Mouse (Mus musculus): Measurements from ENCODE around the gene Josd1. TPM values are rescaled to one million over a fixed set of nuclear protein-coding genes. Genes with fewer than 3 reads are reported as not detected.

The Josd1 gene
- total RNA-seq, 1 experiment: 25.3 TPM

GRCm38 (mm10) chr15:79650569-79650968 lies 37.1 kb downstream of the Josd1 start:
- Histone ChIP-seq H3K27ac (ENCODE audit: insufficient read depth, low read depth, low read length, poor library complexity, severe bottlenecking) (no peak overlapping the region), H3K4me3 (ENCODE audit: insufficient read depth in 1 of 2, low read depth in 1 of 2, low read length in 2 of 2, poor library complexity in 1 of 2, severe bottlenecking in 1 of 2) (no peak overlapping the region), H3K9ac (ENCODE audit: insufficient read depth, low read depth, low read length, poor library complexity, severe bottlenecking) (no peak overlapping the region), H3K36me3 (ENCODE audit: control insufficient read depth, insufficient read depth, low read length, poor library complexity, severe bottlenecking) (no peaks in the 10 kb centered on the region), H3K9me3 (ENCODE audit: control insufficient read depth, insufficient read depth, low read depth, low read length) (no peaks in the 10 kb centered on the region), H3K4me1 (ENCODE audit: control insufficient read depth in 2 of 2, insufficient read depth in 2 of 2, low read length in 2 of 2, poor library complexity in 1 of 2) (peaks cover 0 to 2% of the 10 kb centered on the region in 2 experiments; a peak in 1 of 4 replicates)
- in situ Hi-C loops (cut with MboI; ENCODE audit: low sequenced_read_pairs in 2 of 2, unreplicated experiment in 2 of 2): no loop called here
- TF ChIP-seq ZC3H11A (IDR thresholded peaks at IDR 0.05; ENCODE audit: borderline replicate concordance, low read depth, low read length) (no peak), CHD2 (IDR thresholded peaks at IDR 0.05; ENCODE audit: low read depth, low read length) (no peak), ZNF384 (IDR thresholded peaks at IDR 0.05; ENCODE audit: low read depth, low read length) (no peak), HCFC1 (IDR thresholded peaks at IDR 0.05; ENCODE audit: borderline replicate concordance, insufficient read depth, low read length) (no peak), MAFK (IDR thresholded peaks at IDR 0.05; ENCODE audit: insufficient read depth, low read depth, low read length) (no peak)
- peak; percentile 69 for DNase-seq (ENCODE audit: low read depth, low spot score)

- in situ Hi-C loops (cut with MboI; ENCODE audit: low sequenced_read_pairs in 2 of 2, unreplicated experiment in 2 of 2): no loop called here
- TF ChIP-seq ZC3H11A (IDR thresholded peaks at IDR 0.05; ENCODE audit: borderline replicate concordance, low read depth, low read length): no peak
- Histone ChIP-seq H3K4me1 (ENCODE audit: control insufficient read depth in 2 of 2, insufficient read depth in 2 of 2, low read length in 2 of 2, poor library complexity in 1 of 2) (peaks cover 0 to 2% of the 10 kb centered on the region in 2 experiments; a peak in 1 of 4 replicates), H3K9me3 (ENCODE audit: control insufficient read depth, insufficient read depth, low read depth, low read length) (no peaks in the 10 kb centered on the region), H3K9ac (ENCODE audit: insufficient read depth, low read depth, low read length, poor library complexity, severe bottlenecking) (no peak overlapping the region), H3K4me3 (ENCODE audit: insufficient read depth in 1 of 2, low read depth in 1 of 2, low read length in 2 of 2, poor library complexity in 1 of 2, severe bottlenecking in 1 of 2) (no peak overlapping the region), H3K36me3 (ENCODE audit: control insufficient read depth, insufficient read depth, low read length, poor library complexity, severe bottlenecking) (no peaks in the 10 kb centered on the region), H3K27ac (ENCODE audit: insufficient read depth, low read depth, low read length, poor library complexity, severe bottlenecking) (no peak overlapping the region)
- DNase-seq (ENCODE audit: low read depth, low spot score): no peak
Observed at GRCm38 (mm10) chr15:79648130-79648529, 39.6 kb downstream of the Josd1 start.

DNA sequence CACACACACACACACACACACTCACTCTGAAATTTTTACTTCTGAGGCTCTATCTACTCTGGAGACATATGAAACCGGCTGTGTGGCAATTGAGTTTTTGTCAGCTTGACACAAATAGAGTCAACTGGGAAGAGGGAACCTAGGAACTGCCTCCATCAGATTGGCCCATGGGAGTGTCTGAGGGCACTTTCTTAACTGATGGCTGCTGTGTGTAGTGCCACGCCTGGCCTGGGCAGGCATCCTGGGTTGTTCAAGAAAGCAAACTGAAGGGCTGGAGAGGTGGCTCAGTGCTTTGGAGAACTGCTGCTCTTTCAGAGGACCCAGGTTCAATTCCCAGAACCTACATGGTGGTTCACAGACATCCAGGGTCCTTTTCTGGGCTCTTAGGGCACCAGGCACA lies 42.2 kb downstream of the Josd1 start:
- Histone ChIP-seq H3K9me3 (ENCODE audit: control insufficient read depth, insufficient read depth, low read depth, low read length) (no peaks in the 10 kb centered on the region), H3K27ac (ENCODE audit: insufficient read depth, low read depth, low read length, poor library complexity, severe bottlenecking) (no peak overlapping the region), H3K4me3 (ENCODE audit: insufficient read depth in 1 of 2, low read depth in 1 of 2, low read length in 2 of 2, poor library complexity in 1 of 2, severe bottlenecking in 1 of 2) (no peak overlapping the region), H3K4me1 (ENCODE audit: control insufficient read depth in 2 of 2, insufficient read depth in 2 of 2, low read length in 2 of 2, poor library complexity in 1 of 2) (peaks cover 0 to 4% of the 10 kb centered on the region in 2 experiments; a peak in 1 of 4 replicates), H3K36me3 (ENCODE audit: control insufficient read depth, insufficient read depth, low read length, poor library complexity, severe bottlenecking) (no peaks in the 10 kb centered on the region), H3K9ac (ENCODE audit: insufficient read depth, low read depth, low read length, poor library complexity, severe bottlenecking) (no peak overlapping the region)
- TF ChIP-seq ZC3H11A (IDR thresholded peaks at IDR 0.05; ENCODE audit: borderline replicate concordance, low read depth, low read length) (no peak), HCFC1 (IDR thresholded peaks at IDR 0.05; ENCODE audit: borderline replicate concordance, insufficient read depth, low read length) (no peak), ZNF384 (IDR thresholded peaks at IDR 0.05; ENCODE audit: low read depth, low read length) (no peak), MAFK (IDR thresholded peaks at IDR 0.05; ENCODE audit: insufficient read depth, low read depth, low read length) (no peak), CHD2 (IDR thresholded peaks at IDR 0.05; ENCODE audit: low read depth, low read length) (no peak)
- in situ Hi-C loops (cut with MboI; ENCODE audit: low sequenced_read_pairs in 2 of 2, unreplicated experiment in 2 of 2): no loop called here
- DNase-seq (ENCODE audit: low read depth, low spot score): no peak

DNA sequence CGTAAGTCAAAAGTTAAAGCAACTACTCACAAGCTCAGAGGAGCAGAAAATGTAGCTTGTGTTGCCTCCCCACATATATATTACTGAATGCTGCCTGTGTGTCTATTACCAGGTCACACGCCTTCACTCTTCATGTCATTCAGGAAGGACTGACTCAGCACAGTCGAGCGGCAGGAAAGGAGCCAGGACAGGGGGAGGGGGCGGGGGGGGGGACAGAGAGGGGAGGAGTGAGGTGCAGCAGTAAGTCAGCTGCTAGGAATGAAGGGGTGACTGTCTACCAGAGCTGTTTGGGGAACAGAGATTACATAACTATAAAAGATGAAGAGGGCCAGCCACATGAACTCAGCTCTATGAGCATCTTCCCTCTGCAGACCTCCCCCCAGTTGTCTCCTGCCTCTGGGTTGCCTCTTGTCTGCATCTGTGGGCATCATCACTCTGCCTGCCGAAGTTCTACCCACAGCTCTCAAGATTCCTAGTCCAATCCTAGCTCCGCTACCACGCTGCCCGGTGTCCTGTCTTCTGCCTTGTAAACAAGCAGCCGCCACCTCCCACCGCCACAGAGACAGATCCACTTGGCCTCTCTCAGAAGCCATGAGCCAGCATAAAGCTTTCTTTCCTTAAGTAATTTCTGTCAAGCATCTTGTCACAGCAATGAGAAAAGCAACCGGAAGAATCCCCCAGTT lies 46.4 kb downstream of the Josd1 start:
- Histone ChIP-seq H3K9me3 (ENCODE audit: control insufficient read depth, insufficient read depth, low read depth, low read length) (no peaks in the 10 kb centered on the region), H3K27ac (ENCODE audit: insufficient read depth, low read depth, low read length, poor library complexity, severe bottlenecking) (no peak overlapping the region), H3K9ac (ENCODE audit: insufficient read depth, low read depth, low read length, poor library complexity, severe bottlenecking) (no peak overlapping the region), H3K36me3 (ENCODE audit: control insufficient read depth, insufficient read depth, low read length, poor library complexity, severe bottlenecking) (no peaks in the 10 kb centered on the region), H3K4me1 (ENCODE audit: control insufficient read depth in 2 of 2, insufficient read depth in 2 of 2, low read length in 2 of 2, poor library complexity in 1 of 2) (peaks cover 0 to 2% of the 10 kb centered on the region in 2 experiments; a peak in 1 of 4 replicates), H3K4me3 (ENCODE audit: insufficient read depth in 1 of 2, low read depth in 1 of 2, low read length in 2 of 2, poor library complexity in 1 of 2, severe bottlenecking in 1 of 2) (no peak overlapping the region)
- TF ChIP-seq ZC3H11A (IDR thresholded peaks at IDR 0.05; ENCODE audit: borderline replicate concordance, low read depth, low read length) (no peak), CHD2 (IDR thresholded peaks at IDR 0.05; ENCODE audit: low read depth, low read length) (no peak), ZNF384 (IDR thresholded peaks at IDR 0.05; ENCODE audit: low read depth, low read length) (no peak), MAFK (IDR thresholded peaks at IDR 0.05; ENCODE audit: insufficient read depth, low read depth, low read length) (no peak), HCFC1 (IDR thresholded peaks at IDR 0.05; ENCODE audit: borderline replicate concordance, insufficient read depth, low read length) (no peak)
- in situ Hi-C loops (cut with MboI; ENCODE audit: low sequenced_read_pairs in 2 of 2, unreplicated experiment in 2 of 2): no loop called here
- no peak for DNase-seq (ENCODE audit: low read depth, low spot score)

DNA sequence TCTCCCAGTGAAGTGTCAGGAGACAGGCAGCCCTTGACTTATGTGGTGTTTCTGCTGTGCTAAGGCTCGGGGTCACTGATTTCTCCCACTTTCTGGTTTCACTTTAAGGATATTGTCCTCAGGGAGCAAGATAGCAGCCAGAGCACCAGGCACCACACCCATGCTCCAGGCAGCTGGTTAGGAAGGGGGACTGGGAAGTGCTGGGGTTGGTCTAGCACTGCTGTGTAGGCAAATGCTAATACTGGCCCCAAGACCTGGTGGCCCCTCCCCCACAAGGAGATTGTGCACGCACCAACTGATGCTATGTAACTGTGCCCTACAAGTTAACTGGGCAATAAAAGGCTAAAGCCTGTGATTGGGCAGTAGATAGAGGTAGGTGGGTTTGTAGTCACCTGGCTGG lies 57.2 kb downstream of the Josd1 start:
- no peaks in the 10 kb centered on the region for H3K36me3 ChIP-seq (ENCODE audit: control insufficient read depth, insufficient read depth, low read length, poor library complexity, severe bottlenecking)
- no peaks in the 10 kb centered on the region for H3K9me3 ChIP-seq (ENCODE audit: control insufficient read depth, insufficient read depth, low read depth, low read length)
- TF ChIP-seq MAFK (IDR thresholded peaks at IDR 0.05; ENCODE audit: insufficient read depth, low read depth, low read length) (no peak), HCFC1 (IDR thresholded peaks at IDR 0.05; ENCODE audit: borderline replicate concordance, insufficient read depth, low read length) (no peak), ZC3H11A (IDR thresholded peaks at IDR 0.05; ENCODE audit: borderline replicate concordance, low read depth, low read length) (no peak), CHD2 (IDR thresholded peaks at IDR 0.05; ENCODE audit: low read depth, low read length) (no peak), ZNF384 (IDR thresholded peaks at IDR 0.05; ENCODE audit: low read depth, low read length) (no peak)
- H3K9ac ChIP-seq (ENCODE audit: insufficient read depth, low read depth, low read length, poor library complexity, severe bottlenecking): no peak overlapping the region
- DNase-seq (ENCODE audit: low read depth, low spot score): no peak
- no peak overlapping the region for H3K4me3 ChIP-seq (ENCODE audit: insufficient read depth in 1 of 2, low read depth in 1 of 2, low read length in 2 of 2, poor library complexity in 1 of 2, severe bottlenecking in 1 of 2)
- in situ Hi-C loops (cut with MboI; ENCODE audit: low sequenced_read_pairs in 2 of 2, unreplicated experiment in 2 of 2): no loop called here
- H3K27ac ChIP-seq (ENCODE audit: insufficient read depth, low read depth, low read length, poor library complexity, severe bottlenecking): no peak overlapping the region
- peaks cover 9 to 22% of the 10 kb centered on the region in 2 experiments; a peak in 3 of 4 replicates for H3K4me1 ChIP-seq (ENCODE audit: control insufficient read depth in 2 of 2, insufficient read depth in 2 of 2, low read length in 2 of 2, poor library complexity in 1 of 2)
